ENCODE assay signal across 25 mouse cellular contexts in the genomic region with DNA sequence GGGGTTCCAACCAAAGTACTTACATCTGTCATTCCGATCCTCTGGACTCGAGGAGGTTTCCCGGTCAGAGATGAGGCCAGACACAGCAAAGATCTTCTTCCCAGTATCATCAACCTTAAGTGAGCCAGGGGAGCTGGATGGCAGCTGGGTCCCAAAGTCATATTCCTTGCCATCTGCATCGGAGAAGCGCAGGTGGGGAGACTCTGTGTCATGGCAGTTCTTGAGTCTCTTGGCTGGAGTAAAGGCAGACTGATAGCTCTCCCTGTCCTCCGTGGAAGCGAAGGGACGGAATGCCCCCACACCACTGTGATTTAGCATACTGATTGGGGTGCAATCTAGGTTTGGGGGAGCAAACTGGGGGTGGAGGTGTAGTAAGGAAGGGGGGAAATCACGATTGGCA. TPM values are rescaled to one million over a fixed set of nuclear protein-coding genes. Genes with fewer than 3 reads are reported as not detected.
DNase-seq lines count a peak whose midpoint lies in the region; ATAC-seq and TF ChIP-seq lines count a peak whose summit lies in the region.
"Had no signal": no experiment of that assay in that cellular context is flagged by ENCODE, and none has a peak within 500 bp of the region (broad histone marks: within the 10 kb centered on the region; RNA-seq: fewer than 3 reads in every experiment).

No protein-coding gene starts in this region.

- H3K9me3 ChIP-seq in hindbrain, embryonic 13.5 days = no peaks in the 10 kb centered on the region
- H3K9me3 ChIP-seq in hindbrain, postnatal 0 days (ENCODE audit: low read length) = no peaks in the 10 kb centered on the region
- H3K9me3 ChIP-seq in midbrain, embryonic 14.5 days (ENCODE audit: control insufficient read depth, low read length) = no peaks in the 10 kb centered on the region
- no peaks in the 10 kb centered on the region for H3K9me3 ChIP-seq in midbrain, embryonic 10.5 days (replicated peaks)
- no peaks in the 10 kb centered on the region for H3K9me3 ChIP-seq in midbrain, embryonic 16.5 days (replicated peaks; ENCODE audit: control insufficient read depth, low read length, poor library complexity, severe bottlenecking)
- H3K9me3 ChIP-seq: embryonic facial prominence, embryonic 10.5 days; embryonic facial prominence, embryonic 13.5 days; forebrain, embryonic 12.5 days; forebrain, embryonic 15.5 days; heart, embryonic 12.5 days; heart, embryonic 15.5 days had no signal

- no peaks in the 10 kb centered on the region for H3K36me3 ChIP-seq in hindbrain, embryonic 13.5 days
- no peaks in the 10 kb centered on the region for H3K36me3 ChIP-seq in hindbrain, postnatal 0 days (ENCODE audit: insufficient read depth, low read length)
- no peaks in the 10 kb centered on the region for H3K36me3 ChIP-seq in midbrain, embryonic 14.5 days (ENCODE audit: control insufficient read depth, insufficient read depth, low read length)
- peaks cover 21% of the 10 kb centered on the region for H3K36me3 ChIP-seq in midbrain, embryonic 10.5 days
- no peaks in the 10 kb centered on the region for H3K36me3 ChIP-seq in midbrain, embryonic 16.5 days (ENCODE audit: control insufficient read depth, insufficient read depth, low read length)
- H3K36me3 ChIP-seq: embryonic facial prominence, embryonic 10.5 days; embryonic facial prominence, embryonic 13.5 days; forebrain, embryonic 12.5 days; forebrain, embryonic 15.5 days; heart, embryonic 12.5 days; heart, embryonic 15.5 days had no signal

- H3K27ac ChIP-seq in hindbrain, embryonic 13.5 days = no peak overlapping the region
- no peak overlapping the region for H3K27ac ChIP-seq in hindbrain, postnatal 0 days
- H3K27ac ChIP-seq in midbrain, embryonic 14.5 days (replicated peaks; ENCODE audit: low read depth, low read length) = no peak overlapping the region
- no peak overlapping the region for H3K27ac ChIP-seq in midbrain, embryonic 10.5 days (replicated peaks)
- H3K27ac ChIP-seq in midbrain, embryonic 16.5 days (ENCODE audit: low read length) = peak overlapping the region; percentile 35
- H3K27ac ChIP-seq: embryonic facial prominence, embryonic 10.5 days; embryonic facial prominence, embryonic 13.5 days; forebrain, embryonic 12.5 days; forebrain, embryonic 15.5 days; heart, adult 2 months; heart, embryonic 15.5 days had no signal

- no peak overlapping the region for H3K9ac ChIP-seq in hindbrain, embryonic 13.5 days
- no peak overlapping the region for H3K9ac ChIP-seq in hindbrain, postnatal 0 days (replicated peaks; ENCODE audit: low read length)
- no peak overlapping the region for H3K9ac ChIP-seq in midbrain, embryonic 14.5 days (replicated peaks; ENCODE audit: low read length)
- 0 out of 2 replicates have a peak overlapping the region, but pooled peaks have one; percentile 20 for H3K9ac ChIP-seq in midbrain, embryonic 16.5 days (ENCODE audit: low read depth, low read length)
- H3K9ac ChIP-seq: embryonic facial prominence, embryonic 13.5 days; forebrain, embryonic 12.5 days; forebrain, embryonic 15.5 days; heart, embryonic 12.5 days; heart, embryonic 15.5 days had no signal

- no peak for ATAC-seq in hindbrain, embryonic 13.5 days (ENCODE audit: low FRiP score)
- no peak for ATAC-seq in hindbrain, postnatal 0 days
- ATAC-seq in midbrain, embryonic 14.5 days (ENCODE audit: low FRiP score, low TSS enrichment) = no peak
- ATAC-seq in midbrain, embryonic 16.5 days = no peak
- ATAC-seq: CD4-positive, CD25-positive, alpha-beta regulatory T cell, adult 4 months; forebrain, embryonic 15.5 days had no signal

- H3K27me3 ChIP-seq in hindbrain, embryonic 13.5 days = peaks cover 94% of the 10 kb centered on the region
- H3K27me3 ChIP-seq in hindbrain, postnatal 0 days (ENCODE audit: insufficient read depth, low read length) = peaks cover 53% of the 10 kb centered on the region
- H3K27me3 ChIP-seq in midbrain, embryonic 14.5 days (ENCODE audit: control insufficient read depth, insufficient read depth, low read length) = peaks cover 80% of the 10 kb centered on the region
- H3K27me3 ChIP-seq in midbrain, embryonic 10.5 days (ENCODE audit: low read depth, poor library complexity, severe bottlenecking) = peaks cover 100% of the 10 kb centered on the region
- peaks cover 62% of the 10 kb centered on the region for H3K27me3 ChIP-seq in midbrain, embryonic 16.5 days (ENCODE audit: control insufficient read depth, insufficient read depth, low read depth, low read length)

- 88% methylated on average over 9 of the region's 9 CpGs for WGBS in hindbrain, embryonic 13.5 days
- WGBS in hindbrain, postnatal 0 days = 89% methylated on average over 9 of the region's 9 CpGs
- 94% methylated on average over 9 of the region's 9 CpGs for WGBS in midbrain, embryonic 14.5 days
- WGBS in midbrain, embryonic 10.5 days = 95% methylated on average over 9 of the region's 9 CpGs
- 89% methylated on average over 9 of the region's 9 CpGs for WGBS in midbrain, embryonic 16.5 days

- H3K4me1 ChIP-seq in hindbrain, embryonic 13.5 days (replicated peaks) = peaks cover 23% of the 10 kb centered on the region
- H3K4me1 ChIP-seq in hindbrain, postnatal 0 days (ENCODE audit: insufficient read depth, low read length) = 0 out of 2 replicates have a peak, but pooled peaks cover under 1% of the 10 kb centered on the region
- H3K4me1 ChIP-seq in midbrain, embryonic 14.5 days (ENCODE audit: control insufficient read depth, insufficient read depth, low read length) = peaks cover 8% of the 10 kb centered on the region
- H3K4me1 ChIP-seq in midbrain, embryonic 10.5 days = peaks cover 76% of the 10 kb centered on the region
- H3K4me1 ChIP-seq in midbrain, embryonic 16.5 days (ENCODE audit: control insufficient read depth, insufficient read depth, low read length) = peaks cover 10% of the 10 kb centered on the region

- DNase-seq in hindbrain, postnatal 0 days (ENCODE audit: low spot score) = no peak
- DNase-seq in midbrain, embryonic 14.5 days = no peak
- DNase-seq in midbrain, embryonic 10.5 days (ENCODE audit: low spot score) = no peak
- DNase-seq in adrenal gland, postnatal 14 days = no peak
- DNase-seq: adrenal gland, adult 2 months; adrenal gland, postnatal 25 days; cerebellum, adult 11-12 months; cerebellum, adult 8-10 months; cerebellum, postnatal 10 days; cerebellum, postnatal 36 days; embryo, embryonic 11 days; gastrocnemius, postnatal 25 days; heart, adult 2 months; heart, postnatal 10 days; heart, postnatal 4 days had no signal

- no peak overlapping the region for H3K4me3 ChIP-seq in hindbrain, embryonic 13.5 days
- no peak overlapping the region for H3K4me3 ChIP-seq in hindbrain, postnatal 0 days (ENCODE audit: low read length)
- H3K4me3 ChIP-seq in midbrain, embryonic 14.5 days (replicated peaks; ENCODE audit: low read depth, low read length) = no peak overlapping the region
- no peak overlapping the region for H3K4me3 ChIP-seq in midbrain, embryonic 10.5 days
- no peak overlapping the region for H3K4me3 ChIP-seq in midbrain, embryonic 16.5 days (ENCODE audit: low read depth, low read length)
- H3K4me3 ChIP-seq: embryonic facial prominence, embryonic 10.5 days; embryonic facial prominence, embryonic 13.5 days; erythroblast, embryonic 14.5 days; forebrain, embryonic 12.5 days; forebrain, embryonic 15.5 days; heart, adult 2 months; heart, embryonic 12.5 days; heart, embryonic 15.5 days had no signal

- TF ChIP-seq CTCF in hindbrain, postnatal 0 days (IDR thresholded peaks at IDR 0.05; ENCODE audit: low read depth) = no peak

- 0 out of 2 replicates have a peak overlapping the region, but pooled peaks have one; percentile 13 for H3K4me2 ChIP-seq in hindbrain, embryonic 13.5 days
- no peak overlapping the region for H3K4me2 ChIP-seq in hindbrain, postnatal 0 days (ENCODE audit: low read depth, low read length)
- peak overlapping the region; percentile 13; the same call in 1 of the 2 replicates for H3K4me2 ChIP-seq in midbrain, embryonic 14.5 days (ENCODE audit: low read length)
- peak overlapping the region; percentile 32 for H3K4me2 ChIP-seq in midbrain, embryonic 16.5 days (ENCODE audit: low read length)
- H3K4me2 ChIP-seq: embryonic facial prominence, embryonic 13.5 days; forebrain, embryonic 12.5 days; forebrain, embryonic 15.5 days; heart, embryonic 12.5 days; heart, embryonic 15.5 days had no signal

RNA-seq across cellular contexts. Expression of a gene that starts 7.3 kb away (rescaled TPM):
- 102 and 106 TPM in 2 replicates for polyA plus RNA-seq in hindbrain, embryonic 13.5 days (2015; fragmentation: Nextera tagmentation; extraction: Ambion mirVana)
- 119 and 156 TPM in 2 replicates for total RNA-seq in hindbrain, postnatal 0 days (2014; rRNA removed)
- polyA plus RNA-seq in hindbrain, postnatal 0 days (2015; fragmentation: Nextera tagmentation; extraction: Ambion mirVana) = 101 and 105 TPM in 2 replicates
- 103 and 110 TPM in 2 replicates for polyA plus RNA-seq in midbrain, embryonic 14.5 days (2014; fragmentation: Nextera tagmentation; extraction: Ambion mirVana)
- 102 and 111 TPM in 2 replicates for polyA plus RNA-seq in midbrain, embryonic 10.5 days (2016; fragmentation: Nextera tagmentation; extraction: Ambion mirVana)
- polyA plus RNA-seq in midbrain, embryonic 16.5 days (2015; fragmentation: Nextera tagmentation; extraction: Ambion mirVana) = 137 and 150 TPM in 2 replicates
- 68.8 and 93.7 TPM in 2 replicates for total RNA-seq in adrenal gland, postnatal 14 days (2021)
